Mouse (Mus musculus): ENCODE results near the gene Smpd2. TPM values are rescaled to one million over a fixed set of nuclear protein-coding genes. Genes with fewer than 3 reads are reported as not detected.
"Not testable (repeated sequence)": the region's sequence is repeated elsewhere in the genome, so short reads cannot be mapped to it uniquely, and the experiment has no call there.

Smpd2 gene
- polyA plus RNA-seq, 1 experiment from 2014 or later = 52.7 TPM

DNA sequence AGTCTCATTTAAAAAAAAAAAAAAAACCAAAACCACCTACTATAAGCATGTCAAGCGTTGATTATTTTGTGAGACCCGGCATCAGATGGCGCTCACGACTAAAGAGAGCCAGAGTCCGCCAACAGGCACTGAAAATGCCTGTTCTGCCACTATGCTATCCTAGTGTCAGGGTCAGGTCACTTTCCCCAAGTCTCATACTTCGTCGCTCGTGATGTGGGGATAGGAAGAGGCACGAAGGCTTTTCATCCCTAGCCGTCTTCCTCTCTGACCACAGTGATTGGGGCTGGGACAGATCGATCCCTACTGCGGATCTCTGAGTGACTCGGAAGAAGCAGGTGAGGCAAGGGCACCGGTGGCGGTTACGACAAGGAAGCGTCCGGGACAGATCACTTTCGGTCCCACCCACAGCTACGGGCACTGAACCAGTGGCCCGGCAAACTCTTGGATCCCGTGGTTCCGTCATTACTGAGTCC, 28.4 kb upstream of the Smpd2 start:
- under 1% methylated on average over 23 of the region's 23 CpGs for WGBS
- H3K9me3 ChIP-seq = no peaks in the 10 kb centered on the region
- peaks cover 8% of the 10 kb centered on the region for H3K4me1 ChIP-seq
- peak overlapping the region; percentile 92 for H3K4me3 ChIP-seq
- peak; percentile 89 for DNase-seq (ENCODE audit: low spot score)
- H3K27me3 ChIP-seq (ENCODE audit: insufficient read depth, poor library complexity, severe bottlenecking) = no peaks in the 10 kb centered on the region
- peak overlapping the region; percentile 100 for H3K27ac ChIP-seq
- H3K36me3 ChIP-seq = 0 out of 2 replicates have a peak, but pooled peaks cover under 1% of the 10 kb centered on the region

- no peaks in the 10 kb centered on the region for H3K9me3 ChIP-seq
- no peaks in the 10 kb centered on the region for H3K4me1 ChIP-seq
- H3K4me3 ChIP-seq = no peak overlapping the region
- no peak overlapping the region for H3K27ac ChIP-seq
- no peak for DNase-seq (ENCODE audit: low spot score)
- no peaks in the 10 kb centered on the region for H3K36me3 ChIP-seq
- H3K27me3 ChIP-seq (ENCODE audit: insufficient read depth, poor library complexity, severe bottlenecking) = no peaks in the 10 kb centered on the region
Observed at GRCm38 (mm10) chr10:41514921-41515320, 24.8 kb upstream of the Smpd2 start.

- 71% methylated on average over 4 of the region's 4 CpGs for WGBS
- H3K4me1 ChIP-seq = no peaks in the 10 kb centered on the region
Observed at GRCm38 (mm10) chr10:41514301-41514700, 24.1 kb upstream of the Smpd2 start.

GRCm38 (mm10) chr10:41509160-41509559, 19.0 kb upstream of the Smpd2 start:
- no peak overlapping the region for H3K27ac ChIP-seq
- no peak overlapping the region for H3K4me3 ChIP-seq
- H3K9me3 ChIP-seq = no peaks in the 10 kb centered on the region
- WGBS = 27% methylated on average over 2 of the region's 2 CpGs
- no peaks in the 10 kb centered on the region for H3K27me3 ChIP-seq (ENCODE audit: insufficient read depth, poor library complexity, severe bottlenecking)
- H3K36me3 ChIP-seq = no peaks in the 10 kb centered on the region
- no peak for DNase-seq (ENCODE audit: low spot score)
- H3K4me1 ChIP-seq = no peaks in the 10 kb centered on the region

More at GRCm38 (mm10) chr10:41514301-41514700, 24.1 kb upstream of the Smpd2 start:
- H3K36me3 ChIP-seq = no peaks in the 10 kb centered on the region
- DNase-seq (ENCODE audit: low spot score) = no peak
- H3K27me3 ChIP-seq (ENCODE audit: insufficient read depth, poor library complexity, severe bottlenecking) = no peaks in the 10 kb centered on the region
- no peaks in the 10 kb centered on the region for H3K9me3 ChIP-seq
- H3K4me3 ChIP-seq = no peak overlapping the region
- H3K27ac ChIP-seq = no peak overlapping the region

GRCm38 (mm10) chr10:41505446-41505845, 15.3 kb upstream of the Smpd2 start:
- H3K4me3 ChIP-seq; H3K27ac ChIP-seq; H3K27me3 ChIP-seq (ENCODE audit: insufficient read depth, poor library complexity, severe bottlenecking); H3K36me3 ChIP-seq; H3K9me3 ChIP-seq; H3K4me1 ChIP-seq: not testable (repeated sequence)
- DNase-seq (ENCODE audit: low spot score) = peak; percentile 86
- 6% methylated on average over 3 of the region's 3 CpGs for WGBS

- H3K36me3 ChIP-seq = no peaks in the 10 kb centered on the region
- WGBS = 88% methylated on average over 1 of the region's 1 CpGs
- H3K27ac ChIP-seq = no peak overlapping the region
- no peaks in the 10 kb centered on the region for H3K9me3 ChIP-seq
- no peak overlapping the region for H3K4me3 ChIP-seq
- no peaks in the 10 kb centered on the region for H3K27me3 ChIP-seq (ENCODE audit: insufficient read depth, poor library complexity, severe bottlenecking)
- DNase-seq (ENCODE audit: low spot score) = no peak
- H3K4me1 ChIP-seq = peaks cover 7% of the 10 kb centered on the region; the same call in 1 of the 2 replicates
Observed at GRCm38 (mm10) chr10:41504996-41505395, 14.8 kb upstream of the Smpd2 start.

DNA sequence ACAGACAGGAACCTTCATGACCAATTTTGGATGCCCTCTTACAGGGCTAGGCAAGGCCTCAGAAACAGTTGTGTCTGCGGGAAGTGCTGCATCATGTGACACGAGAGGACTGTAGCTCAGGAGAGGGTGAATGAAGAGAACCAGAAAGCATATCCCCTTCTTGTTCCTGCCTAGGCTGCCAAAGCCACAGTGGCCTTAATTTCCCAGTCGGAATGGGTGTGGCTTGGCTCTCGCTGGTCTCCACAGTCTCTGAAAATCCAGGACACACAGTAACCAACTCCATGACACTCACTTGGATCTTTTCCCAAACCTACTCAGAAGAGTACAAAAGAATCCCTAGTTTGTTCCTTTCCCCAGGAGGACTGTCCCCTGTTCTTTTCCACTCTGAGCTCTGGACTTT, 10.8 kb upstream of the Smpd2 start:
- WGBS = 61% methylated on average over 4 of the region's 4 CpGs
- no peak for DNase-seq (ENCODE audit: low spot score)
- Histone ChIP-seq H3K36me3 (no peaks in the 10 kb centered on the region), H3K27ac (no peak overlapping the region), H3K9me3 (no peaks in the 10 kb centered on the region), H3K4me3 (no peak overlapping the region), H3K27me3 (ENCODE audit: insufficient read depth, poor library complexity, severe bottlenecking) (no peaks in the 10 kb centered on the region), H3K4me1 (peaks cover 7% of the 10 kb centered on the region; the same call in 1 of the 2 replicates)

DNA sequence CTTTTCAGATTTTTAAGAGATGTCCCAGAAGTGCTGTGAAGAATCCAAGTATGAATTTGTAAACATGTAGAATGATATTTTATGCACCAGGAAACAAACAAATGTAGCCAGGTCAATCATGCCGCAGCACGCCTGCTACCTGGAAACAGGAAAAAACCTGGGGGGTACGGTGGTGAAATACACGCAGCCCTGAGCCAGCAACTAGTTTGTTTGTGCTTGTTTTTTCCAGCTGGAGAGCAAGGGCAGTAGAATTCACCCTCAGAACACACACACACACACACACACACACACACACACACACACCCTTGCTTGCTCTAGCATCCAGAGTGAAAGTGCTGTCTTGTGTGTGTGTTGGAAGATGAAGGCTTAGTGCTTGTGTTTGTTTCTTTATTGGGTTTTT, 942 bp upstream of the Smpd2 start:
- Histone ChIP-seq H3K4me3 (peak overlapping the region; percentile 77; the same call in 1 of the 2 replicates), H3K9me3 (no peaks in the 10 kb centered on the region), H3K27me3 (ENCODE audit: insufficient read depth, poor library complexity, severe bottlenecking) (no peaks in the 10 kb centered on the region), H3K36me3 (peaks cover 26% of the 10 kb centered on the region), H3K4me1 (peaks cover 27% of the 10 kb centered on the region), H3K27ac (no peak overlapping the region)
- WGBS = 55% methylated on average over 4 of the region's 4 CpGs
- no peak for DNase-seq (ENCODE audit: low spot score)

- peaks cover 32% of the 10 kb centered on the region for H3K36me3 ChIP-seq
- H3K9me3 ChIP-seq = no peaks in the 10 kb centered on the region
- WGBS = under 1% methylated on average over 29 of the region's 29 CpGs
- no peak for DNase-seq (ENCODE audit: low spot score)
- H3K27ac ChIP-seq = peak overlapping the region; percentile 92
- peak overlapping the region; percentile 77 for H3K4me3 ChIP-seq
- H3K27me3 ChIP-seq (ENCODE audit: insufficient read depth, poor library complexity, severe bottlenecking) = no peaks in the 10 kb centered on the region
- peaks cover 27% of the 10 kb centered on the region for H3K4me1 ChIP-seq
Observed at GRCm38 (mm10) chr10:41490518-41490873, 327 bp upstream of the Smpd2 start.

DNA sequence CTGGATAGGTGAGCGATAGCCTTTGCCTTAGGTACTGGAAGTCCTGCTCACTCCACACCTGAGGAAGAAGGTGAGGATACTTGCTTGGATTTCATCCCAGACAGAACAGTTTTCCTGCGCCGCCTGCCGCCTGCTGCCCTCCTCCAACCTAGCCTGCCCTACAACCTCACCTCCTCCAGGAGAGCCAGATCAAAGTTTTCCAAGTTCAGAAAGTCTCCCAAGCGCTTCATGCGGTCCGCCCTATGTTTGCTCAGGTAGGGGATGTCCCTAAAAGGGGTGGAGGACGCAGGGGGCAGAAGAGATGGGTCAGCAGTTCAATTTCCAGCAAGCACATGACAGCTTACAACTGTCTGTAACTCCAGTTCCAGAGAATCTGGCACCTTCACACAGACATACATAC, 875 bp downstream of the Smpd2 start:
- Histone ChIP-seq H3K9me3 (no peaks in the 10 kb centered on the region), H3K27me3 (ENCODE audit: insufficient read depth, poor library complexity, severe bottlenecking) (no peaks in the 10 kb centered on the region), H3K4me3 (peak overlapping the region; percentile 77), H3K27ac (peak overlapping the region; percentile 92), H3K36me3 (peaks cover 44% of the 10 kb centered on the region), H3K4me1 (peaks cover 27% of the 10 kb centered on the region)
- 30% methylated on average over 8 of the region's 8 CpGs for WGBS
- DNase-seq (ENCODE audit: low spot score) = no peak

DNA sequence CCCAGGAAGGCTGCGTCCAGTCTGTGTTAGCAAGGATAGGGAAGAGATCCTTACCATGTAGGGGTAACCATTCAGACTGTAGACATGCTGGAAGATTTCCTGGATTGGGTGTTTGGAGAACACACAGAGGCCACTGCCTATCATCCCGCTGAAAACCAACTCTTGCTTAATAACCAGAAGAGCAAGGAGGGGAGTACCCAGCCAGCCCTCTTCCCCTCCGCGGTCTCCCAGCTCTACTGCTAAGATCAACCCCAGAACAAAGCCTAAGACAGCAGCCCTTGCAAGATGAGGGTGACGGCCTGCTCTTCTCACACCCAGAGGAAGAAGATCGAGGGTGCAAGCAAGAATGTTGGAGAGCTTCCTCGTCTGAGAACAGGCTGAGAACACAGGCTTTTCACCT, 1.3 kb downstream of the Smpd2 start:
- DNase-seq (ENCODE audit: low spot score) = no peak
- Histone ChIP-seq H3K27ac (peak overlapping the region; percentile 92), H3K4me1 (peaks cover 27% of the 10 kb centered on the region), H3K36me3 (peaks cover 48% of the 10 kb centered on the region), H3K4me3 (peak overlapping the region; percentile 77), H3K9me3 (no peaks in the 10 kb centered on the region), H3K27me3 (ENCODE audit: insufficient read depth, poor library complexity, severe bottlenecking) (no peaks in the 10 kb centered on the region)
- 48% methylated on average over 7 of the region's 7 CpGs for WGBS

DNA sequence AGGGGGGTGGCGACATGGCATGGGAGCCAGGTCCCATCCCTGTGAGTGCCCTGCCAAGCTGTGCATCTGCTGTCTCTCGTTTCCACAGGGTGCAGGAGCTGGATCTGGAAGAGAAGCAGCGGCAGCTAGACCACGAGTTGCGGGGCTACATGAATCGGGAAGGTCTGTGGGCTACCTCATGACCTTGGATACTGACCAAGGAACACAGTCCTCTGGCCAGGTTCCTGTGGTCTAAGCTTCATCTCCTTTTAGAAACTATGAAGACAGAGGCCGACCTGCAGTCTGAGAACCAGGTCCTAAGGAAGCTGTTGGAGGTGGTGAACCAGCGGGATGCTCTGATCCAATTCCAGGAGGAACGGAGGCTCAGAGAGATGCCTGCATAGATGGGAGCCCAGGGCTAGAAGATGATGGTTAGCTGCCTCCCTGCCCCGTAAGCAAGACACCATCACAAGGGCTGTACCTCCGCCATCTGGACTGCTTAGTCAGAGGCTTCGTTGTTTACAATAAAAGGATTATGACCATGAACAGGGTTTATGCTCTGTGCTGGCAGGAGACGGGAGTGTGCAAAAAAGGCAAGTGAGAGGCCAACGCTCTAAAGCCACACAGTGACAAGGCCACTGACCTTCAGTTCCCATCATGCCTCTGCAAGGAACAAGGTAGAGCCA, 3.5 kb downstream of the Smpd2 start:
- Histone ChIP-seq H3K4me3 (no peak overlapping the region), H3K36me3 (peaks cover 70% of the 10 kb centered on the region)
- no peak for DNase-seq (ENCODE audit: low spot score)

GRCm38 (mm10) chr10:41485778-41486177, 4.4 kb downstream of the Smpd2 start:
- H3K27me3 ChIP-seq (ENCODE audit: insufficient read depth, poor library complexity, severe bottlenecking) = no peaks in the 10 kb centered on the region
- no peak overlapping the region for H3K27ac ChIP-seq
- no peak for DNase-seq (ENCODE audit: low spot score)
- H3K36me3 ChIP-seq = peaks cover 77% of the 10 kb centered on the region
- H3K4me3 ChIP-seq = no peak overlapping the region
- peaks cover 40% of the 10 kb centered on the region for H3K4me1 ChIP-seq
- no peaks in the 10 kb centered on the region for H3K9me3 ChIP-seq
- WGBS = 90% methylated on average over 16 of the region's 16 CpGs

More for the DNA sequence above, 3.5 kb downstream of the Smpd2 start:
- Histone ChIP-seq H3K9me3 (no peaks in the 10 kb centered on the region), H3K27ac (no peak overlapping the region), H3K27me3 (ENCODE audit: insufficient read depth, poor library complexity, severe bottlenecking) (no peaks in the 10 kb centered on the region), H3K4me1 (peaks cover 31% of the 10 kb centered on the region)
- whole genome bisulfite sequencing = 89% methylated on average over 14 of the region's 14 CpGs

GRCm38 (mm10) chr10:41482446-41482845, 7.7 kb downstream of the Smpd2 start:
- H3K9me3 ChIP-seq = no peaks in the 10 kb centered on the region
- peaks cover 41% of the 10 kb centered on the region for H3K4me1 ChIP-seq
- H3K4me3 ChIP-seq = no peak overlapping the region
- H3K36me3 ChIP-seq = peaks cover 91% of the 10 kb centered on the region
- no peak overlapping the region for H3K27ac ChIP-seq
- no peak for DNase-seq (ENCODE audit: low spot score)
- H3K27me3 ChIP-seq (ENCODE audit: insufficient read depth, poor library complexity, severe bottlenecking) = no peaks in the 10 kb centered on the region
- 81% methylated on average over 7 of the region's 7 CpGs for WGBS
